Mouse (Mus musculus) MEL (cell line): Measurements from ENCODE around the gene Slc2a10.

Experiments
- CTCF ChIP-seq, 3 experiments: IDR thresholded peaks in 2 of 3; conservative IDR thresholded peaks in 1 of 3; 2 replicates each; pipeline ENCODE4 v1.5.1; 2011 to 2012; ENCODE audit warnings: low read length in 3 of 3, low read depth in 2 of 3, mild to moderate bottlenecking in 2 of 3, improper control_type of control experiment in 1 of 3, inconsistent platforms in 1 of 3, mixed read lengths in 1 of 3, moderate library complexity in 1 of 3; ENCODE audit not compliant: control insufficient read depth in 1 of 3, insufficient read depth in 1 of 3, poor library complexity in 1 of 3, severe bottlenecking in 1 of 3
- KAT2A ChIP-seq: conservative IDR thresholded peaks from 2 replicates; pipeline ENCODE4 v1.6.1; 2012; ENCODE audit warnings: low read depth, low read length, improper control_type of control experiment, inconsistent platforms
- MAZ ChIP-seq: IDR thresholded peaks from 2 replicates; pipeline ENCODE4 v1.6.1; 2012; ENCODE audit warnings: low read depth, mild to moderate bottlenecking, inconsistent platforms, low read length, improper control_type of control experiment
- POLR2A ChIP-seq, 2 experiments: IDR thresholded peaks; 2 replicates each; pipeline ENCODE4 v1.6.1; 2011 to 2012; ENCODE audit warnings: low read length in 2 of 2, mild to moderate bottlenecking in 2 of 2, control low read depth in 1 of 2, improper control_type of control experiment in 1 of 2, low read depth in 1 of 2, moderate library complexity in 1 of 2; ENCODE audit not compliant: control insufficient read depth in 1 of 2, insufficient read depth in 1 of 2, poor library complexity in 1 of 2

DNA sequence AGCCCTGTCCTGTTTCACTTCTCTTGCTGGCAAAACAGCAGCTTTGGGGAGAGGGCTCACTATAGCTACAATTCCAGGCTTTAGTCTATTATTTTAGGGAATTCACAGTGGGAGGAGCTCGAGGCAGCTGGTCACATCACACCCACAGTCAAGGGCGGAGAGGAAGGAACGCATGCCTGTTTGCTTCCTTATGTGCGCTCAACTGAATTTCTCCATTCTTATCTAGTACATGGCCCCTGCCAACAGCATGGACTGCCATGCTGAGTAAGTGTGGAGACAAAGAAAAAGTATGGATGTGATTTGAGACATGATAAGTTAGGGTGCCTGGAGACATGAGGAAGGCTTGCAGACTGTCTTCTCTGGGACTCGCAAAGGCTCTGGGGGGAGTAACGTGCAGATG is 19.4 kb upstream of the Slc2a10 start:
- TF ChIP-seq CTCF (IDR thresholded peaks at IDR 0.05 in 2 of 3, conservative IDR thresholded peaks at IDR 0.05 in 1 of 3; ENCODE audit: control insufficient read depth in 1 of 3, insufficient read depth in 1 of 3, low read depth in 2 of 3, low read length in 3 of 3, poor library complexity in 1 of 3, severe bottlenecking in 1 of 3) (no peak), MAZ (no peak), POLR2A (IDR thresholded peaks at IDR 0.05; ENCODE audit: control insufficient read depth in 1 of 2, insufficient read depth in 1 of 2, low read depth in 1 of 2, low read length in 2 of 2, poor library complexity in 1 of 2) (no peak), KAT2A (no peak)
